Mouse (Mus musculus): ENCODE measurements around the gene Msx2.

DNA sequence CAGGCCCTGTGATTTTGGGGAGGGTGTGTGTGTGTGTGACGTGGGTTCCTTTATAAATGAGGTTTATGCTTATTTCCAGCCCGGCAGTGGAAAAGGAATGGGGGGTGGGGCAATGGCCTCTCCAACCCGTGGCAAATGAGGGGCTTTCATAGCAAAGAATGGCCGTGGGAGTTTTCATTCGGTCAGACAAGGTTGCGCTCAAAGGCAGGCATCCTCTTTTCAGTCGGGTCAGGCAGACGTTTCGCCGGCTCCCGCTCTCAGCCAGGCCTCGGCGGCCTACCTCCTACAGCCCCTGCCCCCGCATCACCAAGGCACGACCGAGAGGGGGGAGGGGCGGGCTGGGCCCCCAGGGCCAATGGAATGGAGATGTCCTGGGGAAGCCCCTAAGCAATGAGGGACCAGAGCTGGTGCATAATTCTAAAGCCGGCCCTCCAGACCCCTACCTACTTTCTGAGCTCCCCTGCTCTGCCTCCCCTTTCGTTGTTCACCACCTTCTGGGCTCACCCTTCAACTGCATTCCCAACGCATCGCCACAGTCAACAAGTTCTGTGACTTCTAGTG, 8.4 kb downstream of the Msx2 start:
- TF ChIP-seq CTCF (IDR thresholded peaks at IDR 0.05; ENCODE audit: low read depth, low read length), result no peak
- no peak for TF ChIP-seq POLR2A (IDR thresholded peaks at IDR 0.05; ENCODE audit: insufficient read depth, low read length)
- no peak for TF ChIP-seq EP300 (IDR thresholded peaks at IDR 0.05; ENCODE audit: insufficient read depth, low read depth, low read length)
